Mouse (Mus musculus) stomach, embryonic 14.5 days (tissue): ENCODE results near the gene Furin. TPM values are rescaled to one million over a fixed set of nuclear protein-coding genes. Genes with fewer than 3 reads are reported as not detected.

Experiments
- ATAC-seq: fragments of 200-750 bp; cut with Nextera tagmentation; 2 replicates; pipeline ENCODE4 v1.8.0; 2017; ENCODE audit warnings: low read depth, moderate TSS enrichment; ENCODE audit not compliant: insufficient number of reproducible peaks, insufficient read depth, low FRiP score
- H3K27ac ChIP-seq: fragments of 300-500 bp; sonication (generic); 2 replicates; pipeline ENCODE4 v1.5.1; 2014; ENCODE audit warnings: mild to moderate bottlenecking, low read length, moderate library complexity, mixed read lengths
- H3K27me3 ChIP-seq: fragments of 300-500 bp; sonication (generic); 2 replicates; pipeline ENCODE4 v1.6.1; 2014; ENCODE audit warnings: low read length, control low read depth, mixed read lengths; ENCODE audit not compliant: control insufficient read depth, insufficient read depth
- H3K36me3 ChIP-seq: fragments of 300-500 bp; sonication (generic); 2 replicates; pipeline ENCODE4 v1.6.1; 2014; ENCODE audit warnings: mild to moderate bottlenecking, control low read depth, low read length, moderate library complexity, mixed read lengths; ENCODE audit not compliant: control insufficient read depth, insufficient read depth
- H3K4me1 ChIP-seq: fragments of 300-500 bp; sonication (generic); 2 replicates; pipeline ENCODE4 v1.6.1; 2014; ENCODE audit warnings: low read length, control low read depth, mixed read lengths; ENCODE audit not compliant: control insufficient read depth, insufficient read depth
- H3K4me2 ChIP-seq: fragments of 300-500 bp; sonication (generic); replicated peaks from 2 replicates; pipeline ENCODE4 v1.6.1; 2014; ENCODE audit warnings: low read depth, low read length, control low read depth
- H3K4me3 ChIP-seq: fragments of 300-500 bp; sonication (generic); 2 replicates; pipeline ENCODE4 v1.5.1; 2014; ENCODE audit warnings: low read depth, low read length, control low read depth
- H3K9ac ChIP-seq: fragments of 300-500 bp; sonication (generic); replicated peaks from 2 replicates; pipeline ENCODE4 v1.6.1; 2014; ENCODE audit warnings: low read depth, mild to moderate bottlenecking, control low read depth, low read length, moderate library complexity, mixed read lengths
- H3K9me3 ChIP-seq: fragments of 300-500 bp; sonication (generic); 2 replicates; pipeline ENCODE4 v1.6.1; 2016; ENCODE audit warnings: low read depth, low read length, control low read depth; ENCODE audit not compliant: control insufficient read depth
- WGBS: fragments of 180-500 bp; shearing (Covaris S2); extraction: QIAGEN DNeasy Blood & Tissue Kit; methylation state at CpG from one replicate; pipeline ENCODE4 v1.1.7; 2014; 5-methylcytosine and 5-hydroxymethylcytosine counted together
- polyA plus RNA-seq: library from polyadenylated mRNA; unstranded; fragments of >200 nt; fragmentation: Nextera tagmentation; extraction: Ambion mirVana; gene quantifications from 2 replicates; pipeline ENCODE4 v1.2.1, GENCODE M21; 2014

Gene Furin
- polyA plus RNA-seq, 1 experiment from 2014 or later, result 12.4 TPM

DNA sequence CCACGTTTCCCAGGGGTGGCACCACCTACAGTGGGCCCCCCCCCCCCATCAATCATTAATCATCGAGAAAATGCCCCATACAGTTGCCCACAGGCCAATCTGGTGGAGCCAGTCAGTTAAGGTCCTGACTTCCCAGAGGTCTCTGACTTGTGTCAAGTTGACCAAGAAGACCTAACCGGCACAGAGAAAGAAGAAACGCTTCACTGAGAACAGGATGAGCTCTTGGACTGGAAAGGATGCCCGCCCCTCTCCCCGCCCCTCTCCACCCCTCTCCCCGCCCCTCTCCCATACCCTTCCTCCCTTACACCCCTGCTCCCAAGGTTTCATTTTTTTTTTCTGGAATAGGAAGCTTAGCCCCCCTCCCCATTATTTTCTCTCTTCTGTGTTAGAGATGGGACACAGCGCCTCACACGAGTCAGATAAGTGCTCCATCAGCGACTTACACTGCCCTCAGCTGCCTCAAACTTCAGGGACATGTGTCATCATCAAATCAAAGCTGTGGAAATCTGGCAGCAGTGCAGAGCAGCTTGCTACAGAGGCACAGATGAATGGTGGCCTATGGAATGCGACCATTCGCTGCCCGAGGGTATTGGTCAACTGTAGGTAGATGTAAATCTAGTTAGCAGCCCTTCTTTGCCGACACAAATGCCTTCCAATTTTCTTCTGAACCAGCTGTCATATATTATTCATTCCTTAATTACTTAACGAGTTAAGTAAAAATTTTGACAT is 34.0 kb upstream of the Furin start:
- ATAC-seq, result no peak
- no peak overlapping the region for H3K4me3 ChIP-seq
- H3K9me3 ChIP-seq, result no peaks in the 10 kb centered on the region
- H3K36me3 ChIP-seq, result no peaks in the 10 kb centered on the region
- H3K27ac ChIP-seq, result no peak overlapping the region
- 27% methylated on average over 15 of the region's 15 CpGs for WGBS
- H3K4me2 ChIP-seq, result no peak overlapping the region; the same call in 1 of the 2 replicates
- no peaks in the 10 kb centered on the region for H3K27me3 ChIP-seq
- no peak overlapping the region for H3K9ac ChIP-seq
- H3K4me1 ChIP-seq, result peaks cover 7% of the 10 kb centered on the region; the same call in 1 of the 2 replicates

DNA sequence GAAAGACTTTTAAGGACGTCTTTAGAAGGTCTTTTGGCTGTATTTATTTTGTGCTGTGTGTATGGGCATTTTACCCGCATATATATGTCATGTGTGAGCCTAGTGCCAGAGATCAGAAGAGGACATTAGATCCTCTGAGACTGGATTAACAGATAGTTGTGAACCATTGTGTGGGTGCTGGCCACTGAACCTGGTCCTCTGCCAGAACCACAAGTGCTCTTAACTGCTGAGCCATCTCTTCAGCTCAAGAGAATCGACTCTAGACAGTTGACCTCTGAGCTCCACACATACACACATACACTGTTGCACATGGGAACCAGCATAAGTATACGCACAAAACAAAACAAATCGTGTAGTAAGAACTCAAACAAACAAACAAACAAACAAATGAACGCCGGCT is 31.3 kb upstream of the Furin start:
- WGBS, result 85% methylated on average over 7 of the region's 7 CpGs
- Histone ChIP-seq H3K9ac (no peak overlapping the region), H3K36me3 (no peaks in the 10 kb centered on the region), H3K9me3 (no peaks in the 10 kb centered on the region), H3K27me3 (no peaks in the 10 kb centered on the region), H3K4me1 (0 out of 2 replicates have a peak, but pooled peaks cover 4% of the 10 kb centered on the region), H3K27ac (no peak overlapping the region), H3K4me3 (no peak overlapping the region), H3K4me2 (no peak overlapping the region)
- ATAC-seq, result no peak

DNA sequence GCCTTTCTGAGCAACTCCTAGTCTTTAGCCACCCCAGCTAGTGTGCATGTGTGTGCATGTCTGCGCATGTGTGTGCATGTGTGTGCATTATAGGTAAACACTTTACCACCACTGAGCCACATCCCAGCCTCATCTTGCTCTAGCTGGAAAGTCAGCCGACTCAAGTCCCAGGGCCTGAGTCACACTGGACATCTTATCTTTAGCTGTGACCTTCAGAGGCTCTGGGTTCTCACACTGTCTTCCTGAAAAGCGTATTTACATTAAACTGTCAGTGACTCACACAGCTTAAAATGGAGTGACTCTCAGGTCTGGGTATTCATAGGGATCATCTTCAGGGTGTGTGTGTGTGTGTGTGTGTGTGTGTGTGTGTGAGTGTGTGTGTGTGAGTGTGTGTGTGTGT is 30.4 kb upstream of the Furin start:
- ATAC-seq, result no peak
- H3K27me3 ChIP-seq, result no peaks in the 10 kb centered on the region
- H3K36me3 ChIP-seq, result no peaks in the 10 kb centered on the region
- no peaks in the 10 kb centered on the region for H3K9me3 ChIP-seq
- no peak overlapping the region for H3K4me3 ChIP-seq
- WGBS, result 44% methylated on average over 3 of the region's 3 CpGs
- no peak overlapping the region for H3K9ac ChIP-seq
- no peak overlapping the region for H3K27ac ChIP-seq
- no peak overlapping the region for H3K4me2 ChIP-seq
- H3K4me1 ChIP-seq, result no peaks in the 10 kb centered on the region

DNA sequence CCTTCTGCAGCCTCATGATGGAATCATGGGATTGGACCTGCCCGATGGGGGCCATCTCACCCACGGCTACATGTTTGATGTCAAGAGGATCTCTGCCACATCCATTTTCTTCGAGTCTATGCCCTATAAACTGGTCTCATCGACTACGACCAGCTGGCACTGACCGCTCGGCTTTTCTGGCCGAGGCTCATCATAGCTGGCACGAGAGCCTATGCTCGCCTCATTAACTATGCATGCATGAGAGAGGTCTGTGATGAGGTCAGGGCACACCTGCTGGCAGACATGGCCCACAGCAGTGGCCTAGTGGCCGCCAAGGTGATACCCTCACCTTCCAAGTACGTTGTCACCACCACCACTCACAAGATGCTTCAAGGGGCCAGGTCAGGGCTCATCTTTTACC is 24.4 kb upstream of the Furin start:
- H3K4me2 ChIP-seq, result no peak overlapping the region
- no peak overlapping the region for H3K27ac ChIP-seq
- H3K4me1 ChIP-seq, result no peaks in the 10 kb centered on the region
- H3K4me3 ChIP-seq, result no peak overlapping the region
- whole genome bisulfite sequencing, result 92% methylated on average over 12 of the region's 12 CpGs
- ATAC-seq, result no peak
- no peak overlapping the region for H3K9ac ChIP-seq
- H3K36me3 ChIP-seq, result no peaks in the 10 kb centered on the region
- no peaks in the 10 kb centered on the region for H3K27me3 ChIP-seq
- H3K9me3 ChIP-seq, result no peaks in the 10 kb centered on the region

DNA sequence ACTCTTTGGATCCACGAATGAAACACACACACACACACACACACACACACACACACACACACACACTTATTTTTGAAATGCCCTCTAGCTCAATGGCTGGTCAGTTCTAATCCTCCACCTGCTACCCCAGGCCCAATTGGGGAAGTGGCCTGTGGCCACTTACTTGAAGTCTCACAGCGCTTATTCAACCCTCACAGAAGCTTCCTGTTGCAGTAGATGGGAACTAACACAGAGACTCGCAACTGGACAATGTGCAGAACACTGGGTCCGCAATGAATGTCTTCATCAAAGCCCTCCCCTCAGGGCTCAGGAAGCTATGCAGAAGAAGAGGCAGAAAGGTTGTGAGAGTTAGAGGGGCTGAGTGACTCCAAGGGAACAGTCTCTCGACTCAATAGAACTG is 22.5 kb upstream of the Furin start:
- 0 out of 2 replicates have a peak, but pooled peaks cover 3% of the 10 kb centered on the region for H3K4me1 ChIP-seq
- H3K36me3 ChIP-seq, result no peaks in the 10 kb centered on the region
- H3K4me2 ChIP-seq, result no peak overlapping the region
- H3K9ac ChIP-seq, result no peak overlapping the region
- no peaks in the 10 kb centered on the region for H3K9me3 ChIP-seq
- no peak overlapping the region for H3K27ac ChIP-seq
- WGBS, result 76% methylated on average over 5 of the region's 5 CpGs
- no peaks in the 10 kb centered on the region for H3K27me3 ChIP-seq
- H3K4me3 ChIP-seq, result no peak overlapping the region
- no peak for ATAC-seq

DNA sequence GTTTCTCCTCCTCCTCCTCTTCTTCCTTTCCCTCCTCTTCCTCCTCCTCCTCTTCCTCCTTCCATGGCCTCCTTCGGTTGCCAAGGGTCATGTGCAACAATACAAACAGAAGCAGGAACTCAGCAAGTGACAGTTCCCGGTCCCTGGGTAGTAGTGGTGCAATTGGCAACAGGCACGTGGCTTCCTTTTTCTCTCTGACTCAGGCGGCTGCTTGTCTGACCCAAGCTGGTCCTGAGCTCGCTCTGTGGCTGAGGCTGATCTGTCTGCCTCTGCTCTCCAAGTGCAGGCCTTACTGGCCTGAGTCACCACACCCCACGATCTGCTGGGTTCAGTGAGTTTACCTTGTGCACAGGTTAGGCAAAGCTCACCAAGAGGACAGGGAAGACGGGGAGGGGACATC is 21.1 kb upstream of the Furin start:
- Histone ChIP-seq H3K4me3 (no peak overlapping the region), H3K4me2 (no peak overlapping the region), H3K9me3 (no peaks in the 10 kb centered on the region), H3K36me3 (no peaks in the 10 kb centered on the region), H3K27ac (no peak overlapping the region), H3K27me3 (no peaks in the 10 kb centered on the region), H3K9ac (no peak overlapping the region), H3K4me1 (0 out of 2 replicates have a peak, but pooled peaks cover 4% of the 10 kb centered on the region)
- WGBS, result 68% methylated on average over 7 of the region's 7 CpGs
- ATAC-seq, result no peak

DNA sequence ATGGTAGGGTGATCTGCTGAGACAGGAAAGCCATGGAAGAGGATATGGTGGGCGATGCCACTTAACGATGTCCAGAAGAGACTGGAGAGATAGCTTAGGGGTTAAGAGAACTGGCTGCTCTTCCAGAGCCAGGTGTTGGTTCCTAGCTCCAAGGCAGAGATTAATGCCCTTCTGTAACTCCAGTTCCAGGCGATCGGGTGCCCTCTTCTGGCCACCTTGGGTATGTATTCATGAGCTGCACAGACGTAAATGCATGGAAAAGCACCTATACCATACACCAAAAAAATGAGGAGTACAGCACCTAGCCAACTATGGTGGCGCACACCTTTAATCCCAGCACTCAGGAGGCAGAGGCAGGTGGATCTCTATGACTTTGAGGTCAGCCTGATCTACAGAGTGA is 19.5 kb upstream of the Furin start:
- no peak for ATAC-seq
- 0 out of 2 replicates have a peak, but pooled peaks cover 4% of the 10 kb centered on the region for H3K4me1 ChIP-seq
- no peak overlapping the region for H3K27ac ChIP-seq
- no peak overlapping the region for H3K4me2 ChIP-seq
- H3K36me3 ChIP-seq, result no peaks in the 10 kb centered on the region
- 78% methylated on average over 6 of the region's 6 CpGs for WGBS
- H3K9me3 ChIP-seq, result no peaks in the 10 kb centered on the region
- H3K4me3 ChIP-seq, result no peak overlapping the region
- no peaks in the 10 kb centered on the region for H3K27me3 ChIP-seq
- no peak overlapping the region for H3K9ac ChIP-seq

DNA sequence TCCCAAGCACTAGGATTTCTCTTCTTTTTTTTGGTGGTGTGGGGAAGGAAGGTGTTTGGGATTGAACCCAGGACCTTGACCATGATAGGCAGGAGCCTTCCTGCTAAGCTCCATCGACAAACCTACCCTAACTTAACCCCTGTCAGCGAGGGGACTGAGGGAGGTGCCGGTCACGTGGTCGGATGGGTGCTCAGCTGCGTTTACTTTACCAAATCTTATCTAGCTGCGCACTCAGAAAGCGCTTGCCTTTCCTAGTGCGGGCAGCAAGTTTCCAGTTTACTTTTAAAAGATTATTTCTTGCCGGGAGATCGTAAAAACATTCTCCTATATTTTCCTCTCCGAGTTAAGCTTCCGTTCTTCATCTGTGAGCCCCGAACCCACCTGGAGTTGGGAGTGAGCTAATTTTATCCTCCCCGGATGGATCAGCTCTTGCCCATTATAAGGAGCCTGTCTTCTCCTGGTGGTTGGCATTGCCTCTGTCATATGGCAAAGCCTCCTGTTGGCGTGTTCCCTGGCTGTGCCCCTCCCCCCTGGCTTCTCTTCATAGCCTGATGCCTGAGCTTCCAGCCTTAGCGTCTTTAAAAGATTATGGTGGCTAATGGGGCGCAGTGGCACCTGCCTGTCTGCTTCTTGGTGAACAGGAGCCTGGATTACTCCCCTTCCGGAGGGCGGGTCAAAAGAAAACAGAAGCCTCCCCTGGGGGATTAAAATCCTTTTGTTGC is 17.7 kb upstream of the Furin start:
- H3K27me3 ChIP-seq, result no peaks in the 10 kb centered on the region
- H3K27ac ChIP-seq, result no peak overlapping the region
- H3K9me3 ChIP-seq, result no peaks in the 10 kb centered on the region
- H3K4me1 ChIP-seq, result 0 out of 2 replicates have a peak, but pooled peaks cover 4% of the 10 kb centered on the region
- H3K36me3 ChIP-seq, result no peaks in the 10 kb centered on the region
- 0 out of 2 replicates have a peak, but pooled peaks have one; percentile 30 for ATAC-seq
- 0 out of 2 replicates have a peak overlapping the region, but pooled peaks have one; percentile 9 for H3K4me3 ChIP-seq
- H3K9ac ChIP-seq, result no peak overlapping the region
- H3K4me2 ChIP-seq, result peak overlapping the region; percentile 37
- 17% methylated on average over 20 of the region's 20 CpGs for WGBS
